Mouse (Mus musculus) C2C12 (cell line): ENCODE data around the gene Mpv17. TPM values are rescaled to one million over a fixed set of nuclear protein-coding genes. Genes with fewer than 3 reads are reported as not detected.

Source experiments
- H3K27me3 ChIP-seq: one replicate; pipeline ENCODE4 v1.6.1; 2011; ENCODE audit not compliant: control insufficient read depth, insufficient read depth, insufficient read length
- H3K36me3 ChIP-seq: one replicate; pipeline ENCODE4 v1.6.1; 2011; ENCODE audit not compliant: control insufficient read depth, insufficient read depth
- H3K4me3 ChIP-seq: one replicate; pipeline ENCODE4 v1.5.1; 2011; ENCODE audit warnings: mild to moderate bottlenecking, control low read depth; ENCODE audit not compliant: poor library complexity, insufficient read depth, severe bottlenecking
- H3K79me2 ChIP-seq: one replicate; pipeline ENCODE4 v1.6.1; 2011; ENCODE audit not compliant: control insufficient read depth, insufficient read depth
- H3K79me3 ChIP-seq: one replicate; pipeline ENCODE4 v1.6.1; 2011; ENCODE audit warnings: low read depth, control low read depth
- H3ac ChIP-seq: one replicate; pipeline ENCODE3; 2011; ENCODE audit warnings: low read depth; ENCODE audit not compliant: control insufficient read depth, insufficient read length
- CEBPB ChIP-seq: IDR thresholded peaks from one replicate; pipeline ENCODE4 v1.6.1; 2011; ENCODE audit warnings: low read depth, mild to moderate bottlenecking, control low read depth, moderate library complexity
- CTCF ChIP-seq: IDR thresholded peaks from one replicate; pipeline ENCODE4 v1.5.1; 2011; ENCODE audit not compliant: control insufficient read depth, insufficient read depth, insufficient read length
- FOSL1 ChIP-seq: IDR thresholded peaks from one replicate; pipeline ENCODE4 v1.8.0; 2011; ENCODE audit warnings: mild to moderate bottlenecking, low read length; ENCODE audit not compliant: poor library complexity, insufficient read depth, severe bottlenecking
- MAX ChIP-seq: IDR thresholded peaks from one replicate; pipeline ENCODE4 v1.6.1; 2011; ENCODE audit warnings: mild to moderate bottlenecking, control low read depth
- MYOD1 ChIP-seq: IDR thresholded peaks from one replicate; pipeline ENCODE4 v1.6.1; 2011; ENCODE audit warnings: low read depth; ENCODE audit not compliant: control insufficient read depth, insufficient read length
- MYOG ChIP-seq: IDR thresholded peaks from one replicate; pipeline ENCODE4 v1.6.1; 2011; ENCODE audit not compliant: control insufficient read depth, insufficient read length; ENCODE audit errors: extremely low read depth
- USF1 ChIP-seq: IDR thresholded peaks from one replicate; pipeline ENCODE4 v1.6.1; 2011; ENCODE audit warnings: low read depth, mild to moderate bottlenecking, control low read depth, moderate library complexity
- long read RNA-seq, 2 experiments: library from polyadenylated mRNA; unstranded; transcript quantifications; one replicate each; pipeline ENCODE4 v2.0.0; 2019 to 2020
- polyA plus RNA-seq: library from polyadenylated mRNA; unstranded; fragments of >200 nt; fragmentation: generic; extraction: Trizol; gene quantifications from one replicate; pipeline ENCODE4 v1.2.1, GENCODE M21; 2012; ENCODE audit warnings: missing spikeins

Mpv17 gene
- 35.6 TPM for polyA plus RNA-seq
- long read RNA-seq, experiment 1, transcript Mpv17-201 (8 exons, 1,724 nt): major isoform, 75 of 100 reads
- long read RNA-seq, experiment 1, partial matches to known transcripts: 3 of 100 reads
- long read RNA-seq, experiment 1, other reads (novel, unspliced or antisense): 13 of 100 reads
- long read RNA-seq, experiment 2, transcript Mpv17-201 (8 exons, 1,724 nt): major isoform, 28 of 37 reads
- long read RNA-seq, experiment 2, partial matches to known transcripts: 1 of 37 reads
- long read RNA-seq, experiment 2, other reads (novel, unspliced or antisense): 4 of 37 reads

GRCm38 (mm10) chr5:31154152-31154553, at the start of gene Mpv17:
Mpv17 (minus strand) TSS chr5:31154251.
- Histone ChIP-seq H3K79me2 (no peaks in the 10 kb centered on the region), H3K4me3 (peak within 1 kb of the TSS; percentile 27), H3ac (peak within 1 kb of the TSS; percentile 63), H3K79me3 (no peaks in the 10 kb centered on the region), H3K27me3 (no peaks in the 10 kb centered on the region), H3K36me3 (peaks cover 46% of the 10 kb centered on the region)
- peak; percentile 95 for TF ChIP-seq USF1
- TF ChIP-seq CEBPB: no peak

DNA sequence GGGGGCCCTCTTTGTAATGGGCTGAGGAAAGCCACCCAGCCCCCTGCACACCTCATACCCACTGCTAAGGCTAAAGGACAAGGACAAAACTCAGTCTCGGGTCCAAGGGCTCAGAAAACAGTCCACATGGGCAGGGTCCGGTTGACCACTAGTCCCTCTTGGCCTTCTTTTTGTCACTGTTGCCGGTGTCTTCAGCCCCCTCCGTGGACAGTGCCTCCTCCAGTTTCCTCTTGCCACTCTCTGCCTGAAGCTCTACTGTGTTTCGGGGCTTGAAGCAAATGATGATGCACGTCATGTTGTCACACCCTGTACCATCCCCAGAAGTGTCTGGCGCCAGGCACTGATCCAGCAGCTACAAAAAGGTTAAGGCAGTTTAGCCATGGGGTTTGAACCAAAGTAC, 48.9 kb upstream of the Mpv17 start:
- Histone ChIP-seq H3K79me3 (peaks cover 16% of the 10 kb centered on the region), H3K36me3 (peaks cover 80% of the 10 kb centered on the region), H3K4me3 (peak overlapping the region; percentile 33), H3ac (no peak overlapping the region), H3K27me3 (no peaks in the 10 kb centered on the region), H3K79me2 (peaks cover 30% of the 10 kb centered on the region)
- TF ChIP-seq MYOD1 (no peak), USF1 (no peak), FOSL1 (no peak), MYOG (no peak), CTCF (no peak), CEBPB (no peak), MAX (no peak)

DNA sequence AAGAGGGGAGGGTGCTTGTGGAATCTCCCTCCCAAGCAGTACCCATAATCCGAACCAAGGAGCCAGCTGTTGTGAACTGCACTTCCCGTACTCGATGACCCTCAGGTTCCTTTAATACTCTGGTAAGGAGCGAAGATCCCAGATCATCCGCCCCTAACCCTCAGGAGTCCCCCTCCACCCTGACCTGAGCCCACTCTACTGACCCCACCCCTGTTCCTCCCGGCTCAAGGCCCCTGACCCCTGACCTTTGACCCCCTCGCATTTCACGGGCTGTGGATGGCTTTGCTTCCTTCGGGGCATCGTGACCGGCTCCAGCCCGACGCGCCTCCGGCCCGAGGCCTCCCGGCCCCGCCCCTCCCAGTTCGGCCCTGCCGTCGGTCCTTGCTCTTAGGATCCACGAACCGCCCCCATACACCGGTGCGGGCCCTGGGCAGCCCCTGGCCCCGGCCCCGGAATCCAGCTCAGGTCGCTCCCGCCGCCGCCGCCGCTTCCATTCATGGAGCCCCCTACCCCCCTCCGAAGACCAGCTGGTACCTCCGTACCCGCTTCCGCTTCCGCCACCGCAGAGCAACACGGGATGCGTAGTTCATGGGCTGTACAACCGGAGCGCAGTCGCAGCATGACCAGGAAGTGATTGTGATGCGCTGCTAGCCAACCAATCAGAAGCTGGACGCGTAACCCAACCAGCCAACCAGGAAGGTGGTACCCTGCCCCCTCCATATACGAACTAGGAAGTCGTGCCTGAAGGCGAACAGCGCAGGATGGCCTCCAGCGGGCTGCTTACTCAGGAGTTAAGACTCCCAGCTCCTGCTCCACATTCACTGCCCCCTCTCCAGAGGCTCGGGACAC, 47.9 kb upstream of the Mpv17 start, which contains the start of gene Zfp513:
Zfp513 (minus strand) TSS at position 562 of the 849 bp plus-strand sequence.
- Histone ChIP-seq H3K27me3 (no peaks in the 10 kb centered on the region), H3K79me3 (peaks cover 9% of the 10 kb centered on the region), H3ac (peak within 1 kb of the TSS; percentile 69), H3K36me3 (peaks cover 80% of the 10 kb centered on the region), H3K4me3 (peak within 1 kb of the TSS; percentile 66), H3K79me2 (peaks cover 20% of the 10 kb centered on the region)
- TF ChIP-seq MYOG (no peak), USF1 (peak; percentile 42), MAX (peak; percentile 20)

DNA sequence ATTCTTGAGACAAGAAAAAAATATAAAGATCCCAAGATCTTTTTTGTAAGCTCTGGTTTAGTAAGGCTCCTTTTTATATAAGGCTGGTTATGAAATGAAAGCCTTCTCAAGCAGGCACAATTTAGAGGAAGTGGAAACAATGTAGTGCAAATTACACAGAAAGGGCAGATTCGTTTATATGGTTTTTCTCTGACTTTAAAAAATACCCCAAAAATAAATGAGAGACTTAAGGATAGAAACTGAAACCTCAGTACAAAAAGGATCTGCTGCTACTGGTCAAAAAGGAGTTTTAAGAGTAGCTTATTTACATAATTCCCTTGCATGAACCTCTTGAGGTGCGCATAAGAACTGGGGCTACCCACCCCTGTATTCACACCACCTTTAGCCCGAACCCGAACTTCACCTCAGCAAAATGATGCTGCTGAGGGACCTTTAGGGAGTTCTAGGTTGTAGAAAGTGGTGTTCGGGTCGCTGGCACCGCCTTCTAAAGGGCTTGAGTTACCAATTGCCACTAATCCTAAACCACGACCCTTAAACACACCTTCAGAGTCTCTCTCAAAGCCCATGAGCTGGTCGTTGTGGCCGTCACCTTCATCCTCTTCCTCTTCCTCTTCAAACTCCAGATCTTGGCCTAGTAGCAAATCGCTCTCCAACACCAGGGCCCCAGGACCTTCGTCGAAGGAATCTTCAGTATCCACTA, 47.1 kb upstream of the Mpv17 start:
- peak overlapping the region; percentile 66 for H3K4me3 ChIP-seq
- H3K79me3 ChIP-seq: peaks cover 9% of the 10 kb centered on the region
- H3ac ChIP-seq: peak overlapping the region; percentile 69
- H3K27me3 ChIP-seq: no peaks in the 10 kb centered on the region
- TF ChIP-seq USF1 (no peak), CEBPB (no peak), FOSL1 (no peak), CTCF (no peak), MAX (no peak), MYOD1 (no peak), MYOG (no peak)
- peaks cover 82% of the 10 kb centered on the region for H3K36me3 ChIP-seq
- H3K79me2 ChIP-seq: peaks cover 19% of the 10 kb centered on the region

DNA sequence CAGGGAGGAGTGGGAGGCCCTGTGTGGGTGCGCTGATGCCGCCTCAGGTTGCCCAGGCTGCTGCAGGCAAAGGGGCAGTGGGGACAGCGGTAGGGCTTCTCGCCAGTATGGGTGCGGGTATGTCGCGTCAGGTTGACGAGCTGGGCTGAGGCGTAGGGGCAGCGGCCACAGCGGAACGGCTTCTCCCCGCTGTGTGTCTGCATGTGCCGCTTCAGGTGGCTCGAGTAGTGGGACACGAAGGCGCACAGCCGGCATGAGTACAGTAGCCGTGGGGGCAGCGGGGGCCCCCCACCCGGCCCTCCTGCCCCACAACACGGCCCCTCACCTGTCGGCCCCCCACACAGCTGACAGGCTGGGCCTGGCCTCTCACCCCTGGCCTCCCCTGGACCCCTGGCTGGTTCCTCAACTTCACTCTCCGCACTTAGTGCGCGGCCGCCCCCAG, 46.3 kb upstream of the Mpv17 start:
- Histone ChIP-seq H3K27me3 (no peaks in the 10 kb centered on the region), H3K79me3 (peaks cover 9% of the 10 kb centered on the region), H3K79me2 (peaks cover 19% of the 10 kb centered on the region), H3K36me3 (peaks cover 82% of the 10 kb centered on the region), H3ac (no peak overlapping the region), H3K4me3 (peak overlapping the region; percentile 14)
- TF ChIP-seq MYOG: no peak
- no peak for TF ChIP-seq FOSL1
- TF ChIP-seq MAX: no peak
- TF ChIP-seq CTCF: no peak
- TF ChIP-seq CEBPB: no peak
- TF ChIP-seq USF1: no peak
- no peak for TF ChIP-seq MYOD1
